Mouse (Mus musculus) C2C12 (cell line): ENCODE data around the gene Supt3. TPM values are rescaled to one million over a fixed set of nuclear protein-coding genes. Genes with fewer than 3 reads are reported as not detected.

Source experiments
- H3K27me3 ChIP-seq: one replicate; pipeline ENCODE4 v1.6.1; 2011; ENCODE audit not compliant: control insufficient read depth, insufficient read depth, insufficient read length
- H3K36me3 ChIP-seq: one replicate; pipeline ENCODE4 v1.6.1; 2011; ENCODE audit not compliant: control insufficient read depth, insufficient read depth
- H3K4me3 ChIP-seq: one replicate; pipeline ENCODE4 v1.5.1; 2011; ENCODE audit warnings: mild to moderate bottlenecking, control low read depth; ENCODE audit not compliant: poor library complexity, insufficient read depth, severe bottlenecking
- H3K79me2 ChIP-seq: one replicate; pipeline ENCODE4 v1.6.1; 2011; ENCODE audit not compliant: control insufficient read depth, insufficient read depth
- H3K79me3 ChIP-seq: one replicate; pipeline ENCODE4 v1.6.1; 2011; ENCODE audit warnings: low read depth, control low read depth
- H3ac ChIP-seq: one replicate; pipeline ENCODE3; 2011; ENCODE audit warnings: low read depth; ENCODE audit not compliant: control insufficient read depth, insufficient read length
- CEBPB ChIP-seq: IDR thresholded peaks from one replicate; pipeline ENCODE4 v1.6.1; 2011; ENCODE audit warnings: low read depth, mild to moderate bottlenecking, control low read depth, moderate library complexity
- CTCF ChIP-seq: IDR thresholded peaks from one replicate; pipeline ENCODE4 v1.5.1; 2011; ENCODE audit not compliant: control insufficient read depth, insufficient read depth, insufficient read length
- FOSL1 ChIP-seq: IDR thresholded peaks from one replicate; pipeline ENCODE4 v1.8.0; 2011; ENCODE audit warnings: mild to moderate bottlenecking, low read length; ENCODE audit not compliant: poor library complexity, insufficient read depth, severe bottlenecking
- MAX ChIP-seq: IDR thresholded peaks from one replicate; pipeline ENCODE4 v1.6.1; 2011; ENCODE audit warnings: mild to moderate bottlenecking, control low read depth
- MYOD1 ChIP-seq: IDR thresholded peaks from one replicate; pipeline ENCODE4 v1.6.1; 2011; ENCODE audit warnings: low read depth; ENCODE audit not compliant: control insufficient read depth, insufficient read length
- MYOG ChIP-seq: IDR thresholded peaks from one replicate; pipeline ENCODE4 v1.6.1; 2011; ENCODE audit not compliant: control insufficient read depth, insufficient read length; ENCODE audit errors: extremely low read depth
- USF1 ChIP-seq: IDR thresholded peaks from one replicate; pipeline ENCODE4 v1.6.1; 2011; ENCODE audit warnings: low read depth, mild to moderate bottlenecking, control low read depth, moderate library complexity
- polyA plus RNA-seq: library from polyadenylated mRNA; unstranded; fragments of >200 nt; fragmentation: generic; extraction: Trizol; gene quantifications from one replicate; pipeline ENCODE4 v1.2.1, GENCODE M21; 2012; ENCODE audit warnings: missing spikeins

Supt3 gene
- polyA plus RNA-seq, 1 experiment = 18.1 TPM

DNA sequence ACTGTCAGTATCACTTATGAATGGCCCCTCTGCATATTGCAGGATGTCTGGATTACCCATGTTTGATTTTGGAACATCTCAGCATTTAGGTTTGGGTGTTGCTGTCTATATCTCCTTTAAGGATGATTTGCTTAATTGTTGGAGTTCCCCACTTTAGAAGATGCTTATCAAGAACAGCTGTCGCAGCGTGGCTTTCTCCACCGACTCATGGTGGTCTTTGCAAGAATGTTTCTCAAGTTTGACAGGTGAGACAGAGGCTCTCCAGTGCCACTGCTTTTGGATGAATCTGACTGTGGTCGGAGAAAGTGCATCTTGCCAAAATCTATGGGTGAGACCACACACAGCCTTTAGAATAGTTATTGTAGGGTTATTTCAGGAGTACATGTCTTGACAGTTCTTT, 42.9 kb downstream of the Supt3 start:
- Histone ChIP-seq H3K79me3 (no peaks in the 10 kb centered on the region), H3K27me3 (no peaks in the 10 kb centered on the region), H3K36me3 (no peaks in the 10 kb centered on the region), H3K4me3 (no peak overlapping the region), H3ac (no peak overlapping the region), H3K79me2 (peaks cover 5% of the 10 kb centered on the region)
- no peak for TF ChIP-seq CEBPB
- TF ChIP-seq MYOD1 = peak; percentile 92

DNA sequence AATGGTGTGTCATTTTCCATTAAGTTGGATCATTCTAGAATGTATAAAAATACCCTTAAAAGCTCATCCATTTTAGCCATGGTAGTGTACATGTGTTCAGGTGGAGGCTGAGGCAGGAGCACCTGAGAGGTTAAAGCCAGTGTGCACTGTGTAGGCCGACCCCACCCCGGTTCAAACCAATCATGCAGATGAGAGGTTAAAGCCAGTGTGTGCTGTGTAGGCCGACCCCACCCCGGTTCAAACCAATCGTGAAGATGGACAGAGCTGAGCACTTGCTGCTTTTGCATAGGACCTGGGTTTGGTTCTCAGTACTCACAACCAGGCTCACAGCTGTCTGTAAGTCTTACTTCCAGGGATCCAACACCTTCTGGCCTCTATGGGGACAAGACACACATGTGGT, 45.0 kb downstream of the Supt3 start:
- H3K79me2 ChIP-seq = no peaks in the 10 kb centered on the region
- TF ChIP-seq MAX = no peak
- TF ChIP-seq CEBPB = no peak
- TF ChIP-seq CTCF = no peak
- no peak for TF ChIP-seq MYOG
- TF ChIP-seq MYOD1 = no peak
- no peak for TF ChIP-seq USF1
- no peak for TF ChIP-seq FOSL1
- H3K36me3 ChIP-seq = no peaks in the 10 kb centered on the region
- H3ac ChIP-seq = no peak overlapping the region
- no peaks in the 10 kb centered on the region for H3K27me3 ChIP-seq
- no peaks in the 10 kb centered on the region for H3K79me3 ChIP-seq
- H3K4me3 ChIP-seq = no peak overlapping the region

GRCm38 (mm10) chr17:44827124-44827523, 50.2 kb downstream of the Supt3 start:
- no peaks in the 10 kb centered on the region for H3K27me3 ChIP-seq
- H3K4me3 ChIP-seq = no peak overlapping the region
- no peaks in the 10 kb centered on the region for H3K36me3 ChIP-seq
- H3K79me2 ChIP-seq = no peaks in the 10 kb centered on the region
- H3ac ChIP-seq = no peak overlapping the region
- TF ChIP-seq MAX (no peak), USF1 (no peak), MYOG (no peak), FOSL1 (no peak), CTCF (no peak), CEBPB (no peak), MYOD1 (no peak)
- peaks cover 3% of the 10 kb centered on the region for H3K79me3 ChIP-seq

DNA sequence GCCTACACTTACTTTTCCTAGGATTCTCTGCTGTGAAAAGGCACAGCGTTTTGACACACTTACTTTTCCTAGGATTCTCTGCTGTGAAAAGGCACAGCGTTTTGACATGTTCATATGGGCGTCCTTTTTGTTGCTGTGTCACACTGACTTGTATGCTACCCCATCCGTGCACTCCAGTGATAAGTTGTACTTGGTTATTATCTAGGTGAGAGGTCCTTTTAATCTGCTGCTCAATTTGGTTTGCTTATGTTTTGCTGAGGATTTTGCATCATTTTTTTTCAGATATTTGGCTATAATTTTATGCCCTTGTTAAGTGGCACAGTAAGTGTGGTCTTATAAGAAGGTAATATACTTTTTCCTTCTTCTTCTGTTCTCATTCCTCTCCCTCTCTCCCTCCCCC, 51.0 kb downstream of the Supt3 start:
- TF ChIP-seq MYOD1 (no peak), MAX (no peak), FOSL1 (no peak)
- Histone ChIP-seq H3K36me3 (no peaks in the 10 kb centered on the region), H3K79me2 (no peaks in the 10 kb centered on the region), H3ac (no peak overlapping the region), H3K79me3 (peaks cover 3% of the 10 kb centered on the region), H3K4me3 (no peak overlapping the region), H3K27me3 (no peaks in the 10 kb centered on the region)

DNA sequence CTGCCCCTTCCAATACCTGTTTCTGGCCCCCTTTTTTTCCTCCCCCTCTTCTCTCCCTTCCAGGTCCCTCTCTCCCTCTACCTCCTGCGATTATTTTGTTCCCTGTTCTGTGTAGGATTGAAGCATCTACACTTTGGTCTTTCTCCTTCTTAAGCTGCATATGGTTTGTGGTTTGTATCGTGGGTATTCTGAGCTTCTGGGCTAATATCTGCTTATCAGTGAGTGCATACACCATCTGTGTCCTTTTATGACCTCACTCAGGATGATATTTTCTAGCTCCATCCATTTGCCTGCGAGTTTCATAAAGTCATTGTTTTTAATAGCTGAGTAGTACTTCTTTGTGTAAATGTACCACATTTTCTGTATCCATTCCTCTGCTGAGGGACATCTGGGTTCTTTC, 52.6 kb downstream of the Supt3 start:
- Histone ChIP-seq H3K79me2 (no peaks in the 10 kb centered on the region), H3ac (no peak overlapping the region), H3K4me3 (no peak overlapping the region), H3K36me3 (no peaks in the 10 kb centered on the region), H3K79me3 (peaks cover 3% of the 10 kb centered on the region), H3K27me3 (no peaks in the 10 kb centered on the region)
- TF ChIP-seq CTCF (no peak), CEBPB (no peak), FOSL1 (no peak), MYOD1 (no peak), MAX (no peak), USF1 (no peak), MYOG (no peak)

DNA sequence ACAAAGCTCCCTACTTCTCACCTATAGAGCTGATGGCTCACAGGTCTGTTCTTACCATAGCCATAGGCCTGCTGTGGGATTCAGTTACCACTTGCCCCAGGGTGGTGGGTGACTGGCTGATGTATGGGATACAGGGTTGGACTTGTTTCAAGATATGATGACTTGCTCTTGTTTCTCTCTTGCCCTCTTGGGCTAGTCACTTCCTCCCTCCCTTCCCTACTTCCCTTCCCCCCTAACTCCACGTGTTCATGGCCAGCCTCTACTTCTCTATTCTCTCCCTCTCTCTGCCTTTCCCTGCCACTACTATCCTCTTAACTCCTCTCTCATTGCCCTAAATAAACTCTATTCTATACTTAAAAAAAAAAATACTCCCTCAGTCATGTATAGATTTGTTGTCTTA, 54.2 kb downstream of the Supt3 start:
- Histone ChIP-seq H3K79me2 (no peaks in the 10 kb centered on the region), H3K4me3 (no peak overlapping the region), H3K36me3 (no peaks in the 10 kb centered on the region), H3K79me3 (peaks cover 3% of the 10 kb centered on the region), H3K27me3 (no peaks in the 10 kb centered on the region), H3ac (no peak overlapping the region)
- TF ChIP-seq FOSL1 (no peak), CTCF (no peak), MYOD1 (no peak), USF1 (no peak), MAX (no peak), MYOG (no peak), CEBPB (no peak)
